Mouse (Mus musculus) hindbrain, embryonic 14.5 days (tissue): Measurements from ENCODE around the gene Magi2. TPM values are rescaled to one million over a fixed set of nuclear protein-coding genes. Genes with fewer than 3 reads are reported as not detected.

Experiments
- ATAC-seq: fragments of 200-750 bp; cut with Nextera tagmentation; 2 replicates; pipeline ENCODE4 v1.8.0; 2017; ENCODE audit warnings: moderate number of reproducible peaks, mild to moderate bottlenecking, moderate TSS enrichment, moderate library complexity; ENCODE audit not compliant: low FRiP score
- DNase-seq: peaks from one replicate; pipeline ENCODE4 v3.0.0-alpha.2; 2015; ENCODE audit warnings: low spot score
- H3K27ac ChIP-seq: fragments of 300-500 bp; sonication (generic); 2 replicates; pipeline ENCODE4 v1.5.1; 2014; ENCODE audit warnings: mild to moderate bottlenecking, moderate library complexity
- H3K27me3 ChIP-seq: fragments of 300-500 bp; sonication (generic); 2 replicates; pipeline ENCODE4 v1.6.1; 2014; ENCODE audit warnings: mild to moderate bottlenecking, low read length, mixed read lengths; ENCODE audit not compliant: control insufficient read depth, insufficient read depth
- H3K36me3 ChIP-seq: fragments of 300-500 bp; sonication (generic); replicated peaks from 2 replicates; pipeline ENCODE4 v1.6.1; 2014; ENCODE audit not compliant: control insufficient read depth, insufficient read depth
- H3K4me1 ChIP-seq: fragments of 300-500 bp; sonication (generic); replicated peaks from 2 replicates; pipeline ENCODE4 v1.6.1; 2014; ENCODE audit warnings: antibody characterized with exemption, low read length, mixed read lengths; ENCODE audit not compliant: control insufficient read depth, insufficient read depth
- H3K4me2 ChIP-seq: fragments of 300-500 bp; sonication (generic); replicated peaks from 2 replicates; pipeline ENCODE4 v1.6.1; 2014; ENCODE audit warnings: mild to moderate bottlenecking, moderate library complexity
- H3K4me3 ChIP-seq: fragments of 300-500 bp; sonication (generic); replicated peaks from 2 replicates; pipeline ENCODE4 v1.5.1; 2014; ENCODE audit warnings: mild to moderate bottlenecking, low read length
- H3K9ac ChIP-seq: fragments of 300-500 bp; sonication (generic); 2 replicates; pipeline ENCODE4 v1.6.1; 2014
- H3K9me3 ChIP-seq: fragments of 300-500 bp; sonication (generic); 2 replicates; pipeline ENCODE4 v1.6.1; 2016; ENCODE audit warnings: low read length; ENCODE audit not compliant: control insufficient read depth
- WGBS: fragments of 180-500 bp; shearing (Covaris S2); extraction: QIAGEN DNeasy Blood & Tissue Kit; methylation state at CpG from one replicate; pipeline ENCODE4 v1.1.7; 2014; 5-methylcytosine and 5-hydroxymethylcytosine counted together
- polyA plus RNA-seq: library from polyadenylated mRNA; unstranded; fragments of >200 nt; fragmentation: Nextera tagmentation; extraction: Ambion mirVana; gene quantifications from 2 replicates; pipeline ENCODE4 v1.2.1, GENCODE M21; 2014

The Magi2 gene
- polyA plus RNA-seq, 1 experiment from 2014 or later: 25.6 TPM

DNA sequence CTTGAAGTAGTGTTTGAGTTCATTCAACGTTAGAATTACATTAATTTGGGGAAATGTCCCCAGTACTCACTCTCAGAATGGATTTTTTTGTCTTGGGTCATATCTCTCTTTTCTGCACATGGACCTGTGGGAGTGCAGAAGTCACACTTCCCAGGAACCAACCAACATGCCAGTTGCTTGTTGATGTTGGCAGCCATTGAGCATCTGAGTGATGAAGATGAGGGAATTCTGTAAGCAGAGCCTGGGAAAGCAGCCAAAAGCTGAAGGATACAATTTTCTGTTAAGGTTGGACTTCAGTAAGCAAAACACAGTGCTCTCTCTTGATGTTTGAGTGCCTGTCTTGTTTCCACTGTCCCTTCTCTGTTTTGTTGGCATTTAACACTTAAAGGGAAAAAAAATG is 1102.1 kb downstream of the Magi2 start:
- no peak for ATAC-seq
- Histone ChIP-seq H3K9me3 (no peaks in the 10 kb centered on the region), H3K36me3 (no peaks in the 10 kb centered on the region), H3K27me3 (no peaks in the 10 kb centered on the region), H3K4me3 (no peak overlapping the region), H3K9ac (no peak overlapping the region), H3K4me1 (peaks cover 5% of the 10 kb centered on the region; the same call in 1 of the 2 replicates), H3K27ac (no peak overlapping the region), H3K4me2 (no peak overlapping the region)
- no peak for DNase-seq
- WGBS: 58% methylated on average over 1 of the region's 1 CpGs

DNA sequence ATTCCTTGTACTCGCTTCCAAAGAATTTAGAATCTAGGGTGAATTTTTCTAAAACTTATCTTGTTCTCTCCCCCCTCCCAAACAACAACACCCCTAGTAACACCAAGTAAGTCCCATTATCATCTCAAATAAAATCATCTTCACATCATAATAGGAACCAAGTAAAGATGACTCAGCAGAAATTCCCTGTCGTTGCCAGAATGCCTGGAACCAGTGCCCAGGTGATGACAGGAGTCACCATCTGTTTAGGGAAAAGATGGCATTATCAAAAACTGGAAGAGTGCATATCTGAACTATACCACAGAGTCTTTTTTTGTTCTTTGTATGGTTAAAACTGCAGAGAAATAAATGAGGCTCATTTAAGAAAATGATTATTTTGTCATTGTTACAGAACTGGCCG is 1103.2 kb downstream of the Magi2 start:
- Histone ChIP-seq H3K4me3 (no peak overlapping the region), H3K9ac (no peak overlapping the region), H3K4me2 (no peak overlapping the region), H3K9me3 (no peaks in the 10 kb centered on the region), H3K4me1 (peaks cover 5% of the 10 kb centered on the region; the same call in 1 of the 2 replicates), H3K27me3 (no peaks in the 10 kb centered on the region), H3K36me3 (no peaks in the 10 kb centered on the region), H3K27ac (no peak overlapping the region)
- 72% methylated on average over 3 of the region's 3 CpGs for WGBS
- no peak for DNase-seq
- no peak for ATAC-seq

DNA sequence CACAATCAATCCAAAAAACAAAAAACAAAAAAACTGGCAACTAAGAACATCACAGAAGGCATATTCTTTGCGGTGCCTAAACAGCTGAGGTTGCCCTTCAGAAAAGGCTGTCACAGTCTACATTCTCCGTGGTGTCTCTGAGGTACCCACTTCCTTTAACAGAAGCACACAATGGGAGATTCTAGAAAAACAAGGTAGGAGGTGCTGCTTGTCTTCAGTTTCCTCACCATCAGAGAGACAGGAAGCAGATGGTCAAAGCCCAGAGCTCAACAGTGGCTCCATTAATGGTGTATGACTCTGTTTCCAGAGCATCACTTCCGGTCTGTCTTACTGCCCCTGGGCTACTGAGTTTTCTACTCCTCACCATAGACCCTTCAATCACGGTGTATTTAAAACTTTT is 1105.7 kb downstream of the Magi2 start:
- DNase-seq (no peak), ATAC-seq (no peak)
- Histone ChIP-seq H3K36me3 (no peaks in the 10 kb centered on the region), H3K27me3 (no peaks in the 10 kb centered on the region), H3K4me3 (no peak overlapping the region), H3K9ac (no peak overlapping the region), H3K9me3 (no peaks in the 10 kb centered on the region), H3K27ac (no peak overlapping the region), H3K4me2 (no peak overlapping the region), H3K4me1 (peaks cover 5% of the 10 kb centered on the region; the same call in 1 of the 2 replicates)
- 85% methylated on average over 4 of the region's 4 CpGs for WGBS

DNA sequence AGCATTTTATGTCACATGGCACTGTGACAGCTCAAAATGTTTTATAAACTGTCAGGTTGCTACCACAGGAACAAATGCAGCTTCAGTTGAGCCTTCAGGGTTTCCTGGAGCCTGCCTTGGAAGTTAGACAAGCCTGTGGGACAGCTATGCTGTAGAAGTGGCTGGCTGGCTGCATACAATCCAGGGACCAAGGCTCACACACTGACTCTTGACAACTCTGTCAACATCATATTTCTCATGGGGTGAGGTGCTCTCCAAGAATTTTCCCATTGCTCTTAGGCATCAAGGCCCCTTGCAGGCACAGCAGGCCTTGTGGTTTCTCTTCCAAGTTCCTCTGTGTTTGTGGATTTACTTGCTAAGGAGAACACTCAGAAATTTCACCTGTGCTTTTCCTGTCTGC is 1107.7 kb downstream of the Magi2 start:
- ATAC-seq (no peak), DNase-seq (no peak)
- Histone ChIP-seq H3K4me2 (no peak overlapping the region), H3K27ac (no peak overlapping the region), H3K9ac (no peak overlapping the region), H3K9me3 (no peaks in the 10 kb centered on the region), H3K27me3 (no peaks in the 10 kb centered on the region), H3K4me3 (no peak overlapping the region), H3K36me3 (no peaks in the 10 kb centered on the region), H3K4me1 (no peaks in the 10 kb centered on the region)

DNA sequence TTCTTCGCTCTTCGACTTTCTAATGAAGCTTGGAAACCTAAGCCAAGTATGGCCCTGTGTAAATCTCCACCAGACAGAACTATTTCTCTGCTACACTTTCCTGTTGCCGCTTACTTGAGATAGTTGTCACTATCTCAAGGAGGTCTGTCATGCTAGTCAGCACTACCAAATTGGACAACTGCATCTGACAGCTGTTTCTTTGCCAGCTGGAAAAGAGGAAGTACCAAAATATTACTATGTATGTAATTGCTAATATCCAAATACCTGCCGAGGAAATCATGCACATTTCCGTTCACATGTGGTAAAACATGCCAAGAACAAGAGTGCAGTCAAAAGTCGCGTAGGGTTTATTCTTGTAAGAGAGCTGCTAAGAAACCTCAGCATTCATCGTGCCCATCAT is 1126.1 kb downstream of the Magi2 start:
- H3K4me1 ChIP-seq: no peaks in the 10 kb centered on the region
- WGBS: 94% methylated on average over 8 of the region's 8 CpGs

DNA sequence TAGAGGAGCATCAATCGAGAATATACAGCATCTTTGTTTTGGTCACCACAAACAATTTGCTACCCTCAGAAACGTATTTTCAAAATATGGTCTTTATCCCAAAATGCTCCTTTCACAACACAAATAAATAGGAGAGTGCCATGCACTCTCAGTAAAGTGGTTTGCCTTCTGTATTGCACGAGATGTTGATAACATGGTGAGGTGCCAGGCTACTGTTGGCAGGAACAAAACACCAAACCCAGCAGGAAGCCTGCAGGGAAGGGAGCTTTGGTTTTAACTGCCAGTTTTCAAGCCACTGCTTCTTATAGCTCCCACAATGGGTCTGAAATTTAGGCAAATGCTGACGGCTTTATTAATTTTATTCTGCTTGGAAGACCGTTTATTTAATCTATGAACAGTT is 1131.6 kb downstream of the Magi2 start:
- WGBS: 52% methylated on average over 5 of the region's 5 CpGs
- DNase-seq: no peak
- no peak overlapping the region for H3K9ac ChIP-seq
- no peaks in the 10 kb centered on the region for H3K36me3 ChIP-seq
- H3K9me3 ChIP-seq: no peaks in the 10 kb centered on the region
- H3K4me1 ChIP-seq: no peaks in the 10 kb centered on the region
- no peaks in the 10 kb centered on the region for H3K27me3 ChIP-seq
- no peak for ATAC-seq
- H3K4me2 ChIP-seq: no peak overlapping the region
- H3K4me3 ChIP-seq: no peak overlapping the region
- H3K27ac ChIP-seq: peak overlapping the region; percentile 45

More for the DNA sequence above, 1126.1 kb downstream of the Magi2 start:
- no peak for ATAC-seq
- no peak for DNase-seq
- Histone ChIP-seq H3K36me3 (no peaks in the 10 kb centered on the region), H3K9ac (no peak overlapping the region), H3K4me3 (no peak overlapping the region), H3K27ac (no peak overlapping the region), H3K9me3 (no peaks in the 10 kb centered on the region), H3K4me2 (no peak overlapping the region), H3K27me3 (no peaks in the 10 kb centered on the region)

DNA sequence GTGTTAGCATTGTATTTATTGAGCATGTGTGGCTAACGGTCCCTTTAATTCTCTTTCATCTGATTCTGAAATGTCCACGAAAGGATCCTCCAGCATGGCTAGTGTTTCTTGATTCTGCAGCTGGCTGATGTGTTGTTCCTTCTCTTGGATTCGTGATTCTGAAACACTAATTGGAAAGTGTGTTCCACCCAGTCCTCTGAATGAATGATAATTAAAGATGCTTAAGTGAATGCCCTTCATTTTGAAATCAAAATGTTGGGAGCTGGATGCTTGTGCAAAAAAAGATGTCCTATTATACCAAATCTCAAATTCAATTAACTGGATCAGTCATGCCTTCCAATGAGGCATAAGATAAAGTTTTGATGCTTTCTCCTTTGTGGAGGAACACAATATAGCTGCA is 1132.2 kb downstream of the Magi2 start:
- no peak overlapping the region for H3K4me3 ChIP-seq
- H3K27me3 ChIP-seq: no peaks in the 10 kb centered on the region
- WGBS: 48% methylated on average over 3 of the region's 3 CpGs
- H3K4me2 ChIP-seq: no peak overlapping the region
- H3K27ac ChIP-seq: no peak overlapping the region
- no peaks in the 10 kb centered on the region for H3K36me3 ChIP-seq
- no peak overlapping the region for H3K9ac ChIP-seq
- DNase-seq (no peak), ATAC-seq (no peak)
- no peaks in the 10 kb centered on the region for H3K9me3 ChIP-seq
- H3K4me1 ChIP-seq: no peaks in the 10 kb centered on the region

DNA sequence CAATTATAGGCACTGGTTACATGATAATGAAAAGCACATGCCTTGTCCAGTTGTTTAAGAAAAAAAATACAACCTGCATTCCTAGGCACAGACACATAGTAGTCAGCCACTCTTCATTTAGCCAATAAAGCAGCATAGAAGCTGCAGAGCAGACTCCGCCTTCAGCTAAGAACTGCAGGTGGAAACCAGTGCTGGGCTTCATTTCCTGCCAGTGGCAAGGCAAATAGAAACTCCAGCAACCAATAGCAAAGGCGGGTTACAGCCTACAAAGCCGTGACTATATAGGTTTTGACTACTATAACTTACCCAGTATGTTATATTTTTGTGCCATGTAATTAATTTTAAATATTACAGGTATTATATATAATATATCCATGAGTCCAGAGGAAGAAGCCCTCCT is 1135.3 kb downstream of the Magi2 start:
- Histone ChIP-seq H3K9me3 (no peaks in the 10 kb centered on the region), H3K4me1 (no peaks in the 10 kb centered on the region), H3K36me3 (no peaks in the 10 kb centered on the region), H3K4me2 (no peak overlapping the region), H3K27me3 (no peaks in the 10 kb centered on the region), H3K27ac (no peak overlapping the region), H3K9ac (no peak overlapping the region), H3K4me3 (no peak overlapping the region)
- 86% methylated on average over 3 of the region's 3 CpGs for WGBS
- DNase-seq (no peak), ATAC-seq (no peak)

DNA sequence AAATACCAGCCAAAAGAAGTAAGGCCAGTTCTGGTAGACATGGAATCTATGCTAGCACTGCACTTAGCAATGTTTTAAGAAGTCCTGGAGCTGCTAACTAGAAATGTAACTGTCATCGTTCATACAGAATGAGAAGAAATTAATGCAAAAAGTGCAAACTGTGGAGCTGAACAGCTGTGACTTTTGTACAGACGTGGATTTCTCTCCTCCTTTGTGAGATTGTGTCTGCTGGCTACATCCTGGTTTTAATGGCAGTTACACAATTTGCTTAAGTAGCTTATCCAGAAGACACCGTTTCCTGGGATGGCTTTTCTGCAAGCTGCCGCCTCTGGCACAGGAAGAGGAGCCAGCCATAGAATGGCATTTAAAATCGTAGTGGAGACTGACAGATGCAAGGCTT is 1136.4 kb downstream of the Magi2 start:
- H3K27me3 ChIP-seq: no peaks in the 10 kb centered on the region
- WGBS: 71% methylated on average over 5 of the region's 5 CpGs
- H3K9ac ChIP-seq: no peak overlapping the region
- ATAC-seq: no peak
- H3K4me2 ChIP-seq: no peak overlapping the region
- H3K36me3 ChIP-seq: no peaks in the 10 kb centered on the region
- no peaks in the 10 kb centered on the region for H3K9me3 ChIP-seq
- no peak overlapping the region for H3K4me3 ChIP-seq
- no peaks in the 10 kb centered on the region for H3K4me1 ChIP-seq
- no peak overlapping the region for H3K27ac ChIP-seq
- no peak for DNase-seq

DNA sequence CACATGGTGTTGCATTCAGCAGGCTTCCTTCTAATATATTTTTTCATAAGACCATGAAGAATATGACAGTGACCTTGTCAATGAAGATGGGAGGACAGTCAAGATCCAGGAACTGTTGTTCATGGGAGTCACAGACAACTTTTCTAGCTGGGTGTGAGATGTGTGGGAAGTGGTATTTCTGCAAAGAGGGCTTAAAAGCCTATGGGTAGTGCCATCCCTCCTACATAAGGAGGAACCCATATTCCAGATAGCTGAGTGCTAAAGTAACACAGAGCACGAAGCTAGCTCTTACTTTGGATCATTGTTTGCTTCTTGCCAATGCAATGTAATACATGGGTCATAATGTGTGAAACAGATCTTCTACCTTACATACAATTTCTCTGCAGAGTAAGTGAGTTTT is 1146.8 kb downstream of the Magi2 start:
- WGBS: 89% methylated on average over 1 of the region's 1 CpGs
- Histone ChIP-seq H3K27me3 (no peaks in the 10 kb centered on the region), H3K36me3 (no peaks in the 10 kb centered on the region), H3K9me3 (no peaks in the 10 kb centered on the region), H3K4me3 (no peak overlapping the region), H3K9ac (no peak overlapping the region), H3K4me2 (no peak overlapping the region), H3K4me1 (no peaks in the 10 kb centered on the region), H3K27ac (no peak overlapping the region)
- DNase-seq (no peak), ATAC-seq (no peak)
